Mouse (Mus musculus) G1E (cell line): ENCODE measurements at regions not wholly inside any gene's neighbourhood (a gene's known extent, or its start where the extent isn't known, plus 50 kb on each side); places are given as distances from the start of the nearest gene placed in this dataset.

Experiments used
- CTCF ChIP-seq: IDR thresholded peaks from 2 replicates; pipeline ENCODE4 v1.5.1; 2012; ENCODE audit warnings: low read depth, low read length, inconsistent platforms, mixed read lengths
- GATA1 ChIP-seq: IDR thresholded peaks from 2 replicates; pipeline ENCODE4 v1.6.1; 2012; ENCODE audit warnings: borderline replicate concordance, low read length, inconsistent platforms, mixed read lengths
- GATA2 ChIP-seq: IDR thresholded peaks from 2 replicates; pipeline ENCODE4 v1.6.1; 2012; ENCODE audit warnings: low read depth, low read length, inconsistent platforms, borderline replicate concordance
- POLR2AphosphoS5 ChIP-seq: IDR thresholded peaks from 2 replicates; pipeline ENCODE4 v1.6.1; 2012; ENCODE audit warnings: low read depth, low read length, inconsistent platforms; ENCODE audit not compliant: insufficient replicate concordance
- TAL1 ChIP-seq: conservative IDR thresholded peaks from 2 replicates; pipeline ENCODE4 v1.6.1; 2012; ENCODE audit warnings: low read depth, low read length, inconsistent platforms, mixed read lengths

DNA sequence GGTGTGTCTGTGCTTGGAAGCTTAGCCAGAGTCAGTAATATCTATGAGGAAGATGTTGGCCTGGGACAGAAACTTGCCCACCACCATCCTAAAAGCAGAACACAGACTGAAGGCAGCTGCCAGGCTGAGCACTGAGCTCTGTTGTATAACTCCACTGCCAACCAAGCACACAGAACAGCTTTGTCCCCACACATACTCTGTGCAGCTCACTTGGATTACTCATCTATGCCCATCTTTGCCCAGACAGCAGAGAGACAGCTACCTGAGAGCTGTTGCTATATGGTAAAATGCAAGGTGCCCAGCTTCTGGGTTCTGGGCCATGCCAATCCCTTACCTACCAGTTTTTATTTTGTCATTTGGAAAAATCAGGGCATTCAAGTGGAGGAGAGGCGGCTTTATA, 80.4 kb upstream of the Stmnd1 start:
- no peak for TF ChIP-seq CTCF
- TF ChIP-seq GATA1, result no peak
- TF ChIP-seq TAL1, result no peak
- TF ChIP-seq POLR2AphosphoS5, result no peak
- no peak for TF ChIP-seq GATA2
